Mouse (Mus musculus) heart, embryonic 15.5 days (tissue): ENCODE measurements at regions not wholly inside any gene's neighbourhood (a gene's known extent, or its start where the extent isn't known, plus 50 kb on each side); places are given as distances from the start of the nearest gene placed in this dataset.

Experiments
- ATAC-seq: fragments of 200-750 bp; cut with Nextera tagmentation; replicated peaks from 2 replicates; pipeline ENCODE4 v1.8.0; 2017; ENCODE audit warnings: low read depth, moderate TSS enrichment; ENCODE audit not compliant: insufficient number of reproducible peaks, insufficient read depth, low FRiP score
- H3K27ac ChIP-seq: fragments of 300-500 bp; sonication (generic); 2 replicates; pipeline ENCODE4 v1.5.1; 2015; ENCODE audit warnings: mild to moderate bottlenecking, inconsistent platforms
- H3K27me3 ChIP-seq: fragments of 300-500 bp; sonication (generic); 2 replicates; pipeline ENCODE4 v1.6.1; 2015; ENCODE audit warnings: inconsistent platforms
- H3K36me3 ChIP-seq: fragments of 300-500 bp; sonication (generic); 2 replicates; pipeline ENCODE4 v1.6.1; 2015; ENCODE audit warnings: mild to moderate bottlenecking, inconsistent platforms
- H3K4me1 ChIP-seq: fragments of 300-500 bp; sonication (generic); replicated peaks from 2 replicates; pipeline ENCODE4 v1.6.1; 2015; ENCODE audit warnings: inconsistent platforms
- H3K4me2 ChIP-seq: fragments of 300-500 bp; sonication (generic); 2 replicates; pipeline ENCODE4 v1.6.1; 2015; ENCODE audit warnings: inconsistent platforms, mild to moderate bottlenecking, moderate library complexity
- H3K4me3 ChIP-seq: fragments of 300-500 bp; sonication (generic); 2 replicates; pipeline ENCODE4 v1.5.1; 2015; ENCODE audit warnings: mild to moderate bottlenecking, inconsistent platforms
- H3K9ac ChIP-seq: fragments of 300-500 bp; sonication (generic); 2 replicates; pipeline ENCODE4 v1.6.1; 2015; ENCODE audit warnings: mild to moderate bottlenecking, inconsistent platforms
- H3K9me3 ChIP-seq: fragments of 300-500 bp; sonication (generic); replicated peaks from 2 replicates; pipeline ENCODE4 v1.6.1; 2016; ENCODE audit warnings: inconsistent platforms
- WGBS: fragments of 180-500 bp; shearing (Covaris S2); methylation state at CpG from one replicate; pipeline ENCODE4 v1.1.7; 2015; ENCODE audit warnings: mixed read lengths; 5-methylcytosine and 5-hydroxymethylcytosine counted together

DNA sequence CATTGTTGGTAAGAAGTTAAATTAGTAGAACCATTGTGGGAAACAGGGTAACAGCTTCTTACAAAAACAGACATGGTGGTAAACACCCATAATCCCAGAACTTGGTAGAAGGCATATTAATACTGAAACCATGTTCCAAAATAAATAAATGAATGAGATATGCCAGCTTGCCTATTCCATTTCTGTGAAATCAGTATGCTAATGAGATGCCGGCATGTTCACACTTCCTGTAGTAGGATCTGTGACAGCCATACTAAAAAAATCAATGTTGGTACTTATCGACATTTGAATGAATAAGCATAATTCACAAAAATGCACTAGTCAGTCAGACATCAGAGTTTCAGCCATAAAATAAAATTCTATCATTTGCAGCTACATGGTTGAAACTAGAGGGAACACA is 559.7 kb upstream of the Atp2b1 start:
- Histone ChIP-seq H3K27me3 (no peaks in the 10 kb centered on the region), H3K4me1 (no peaks in the 10 kb centered on the region), H3K27ac (no peak overlapping the region), H3K9ac (no peak overlapping the region), H3K4me2 (no peak overlapping the region), H3K36me3 (no peaks in the 10 kb centered on the region), H3K4me3 (no peak overlapping the region), H3K9me3 (no peaks in the 10 kb centered on the region)
- ATAC-seq, result no peak
- 86% methylated on average over 2 of the region's 2 CpGs for WGBS

GRCm38 (mm10) chr10:98364604-98365003 is 549.6 kb upstream of the Atp2b1 start:
- no peak overlapping the region for H3K9ac ChIP-seq
- WGBS, result 54% methylated on average over 2 of the region's 2 CpGs
- H3K4me1 ChIP-seq, result no peaks in the 10 kb centered on the region
- H3K36me3 ChIP-seq, result no peaks in the 10 kb centered on the region
- H3K27ac ChIP-seq, result no peak overlapping the region
- H3K4me3 ChIP-seq, result no peak overlapping the region
- no peak for ATAC-seq
- no peaks in the 10 kb centered on the region for H3K9me3 ChIP-seq
- H3K27me3 ChIP-seq, result no peaks in the 10 kb centered on the region
- no peak overlapping the region for H3K4me2 ChIP-seq

- Histone ChIP-seq H3K9ac (no peak overlapping the region), H3K36me3 (no peaks in the 10 kb centered on the region), H3K27ac (no peak overlapping the region), H3K4me3 (no peak overlapping the region), H3K9me3 (no peaks in the 10 kb centered on the region), H3K27me3 (no peaks in the 10 kb centered on the region), H3K4me1 (peaks cover 3% of the 10 kb centered on the region; the same call in 1 of the 2 replicates), H3K4me2 (no peak overlapping the region)
- WGBS, result 58% methylated on average over 4 of the region's 4 CpGs
- ATAC-seq, result no peak
These were observed 541.6 kb upstream of the Atp2b1 start for GRCm38 (mm10) chr10:98372561-98372960.

GRCm38 (mm10) chr10:98373314-98373713 is 540.9 kb upstream of the Atp2b1 start:
- Histone ChIP-seq H3K4me3 (no peak overlapping the region), H3K36me3 (no peaks in the 10 kb centered on the region), H3K9ac (no peak overlapping the region), H3K9me3 (no peaks in the 10 kb centered on the region), H3K4me1 (peaks cover 3% of the 10 kb centered on the region; the same call in 1 of the 2 replicates), H3K4me2 (no peak overlapping the region), H3K27me3 (no peaks in the 10 kb centered on the region), H3K27ac (no peak overlapping the region)
- ATAC-seq, result no peak
- WGBS, result 87% methylated on average over 3 of the region's 3 CpGs

GRCm38 (mm10) chr10:98374684-98375083 is 539.5 kb upstream of the Atp2b1 start:
- no peak overlapping the region for H3K4me3 ChIP-seq
- no peak overlapping the region for H3K4me2 ChIP-seq
- no peak overlapping the region for H3K27ac ChIP-seq
- H3K36me3 ChIP-seq, result no peaks in the 10 kb centered on the region
- no peak for ATAC-seq
- no peaks in the 10 kb centered on the region for H3K9me3 ChIP-seq
- H3K27me3 ChIP-seq, result no peaks in the 10 kb centered on the region
- no peak overlapping the region for H3K9ac ChIP-seq
- H3K4me1 ChIP-seq, result peaks cover 3% of the 10 kb centered on the region; the same call in 1 of the 2 replicates

DNA sequence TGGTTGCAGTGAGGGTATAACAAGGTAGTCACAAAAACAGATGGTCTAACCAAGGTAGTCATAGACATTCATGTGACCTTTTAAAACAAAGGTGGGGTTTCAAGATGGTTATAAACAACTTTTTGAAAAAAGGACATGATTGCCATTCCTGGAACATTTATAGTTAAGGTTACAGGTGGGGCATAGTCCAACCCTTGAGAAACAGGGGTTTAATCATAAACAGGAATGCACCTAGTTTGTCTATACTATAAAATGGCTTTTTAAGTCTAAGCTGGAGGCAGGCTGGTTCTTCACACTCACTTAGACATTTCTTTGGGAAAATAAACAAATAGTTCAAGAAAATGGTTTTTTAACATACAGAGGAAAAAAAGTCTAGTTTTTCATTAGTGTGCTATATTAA is 525.7 kb upstream of the Atp2b1 start:
- H3K27ac ChIP-seq, result no peak overlapping the region
- no peak for ATAC-seq
- no peak overlapping the region for H3K4me3 ChIP-seq
- no peaks in the 10 kb centered on the region for H3K36me3 ChIP-seq
- H3K4me2 ChIP-seq, result no peak overlapping the region
- H3K9ac ChIP-seq, result no peak overlapping the region
- no peaks in the 10 kb centered on the region for H3K9me3 ChIP-seq
- no peaks in the 10 kb centered on the region for H3K4me1 ChIP-seq
- H3K27me3 ChIP-seq, result no peaks in the 10 kb centered on the region

GRCm38 (mm10) chr10:98399864-98400263 is 514.3 kb upstream of the Atp2b1 start:
- Histone ChIP-seq H3K27me3 (no peaks in the 10 kb centered on the region), H3K36me3 (no peaks in the 10 kb centered on the region), H3K4me3 (no peak overlapping the region), H3K27ac (no peak overlapping the region), H3K4me1 (no peaks in the 10 kb centered on the region), H3K4me2 (no peak overlapping the region), H3K9ac (no peak overlapping the region), H3K9me3 (no peaks in the 10 kb centered on the region)
- ATAC-seq, result no peak
- 56% methylated on average over 1 of the region's 1 CpGs for WGBS

GRCm38 (mm10) chr10:98417807-98418743 is 496.1 kb upstream of the Atp2b1 start:
- Histone ChIP-seq H3K27me3 (no peaks in the 10 kb centered on the region), H3K36me3 (no peaks in the 10 kb centered on the region), H3K9me3 (no peaks in the 10 kb centered on the region), H3K4me3 (no peak overlapping the region), H3K4me1 (no peaks in the 10 kb centered on the region), H3K27ac (no peak overlapping the region), H3K9ac (no peak overlapping the region), H3K4me2 (no peak overlapping the region)
- ATAC-seq, result no peak
- WGBS, result 58% methylated on average over 16 of the region's 17 CpGs

- 86% methylated on average over 1 of the region's 1 CpGs for WGBS
- ATAC-seq, result no peak
- H3K9ac ChIP-seq, result no peak overlapping the region
These were observed 489.8 kb upstream of the Atp2b1 start for GRCm38 (mm10) chr10:98424450-98424849.

GRCm38 (mm10) chr10:98434974-98435373 is 479.2 kb upstream of the Atp2b1 start:
- Histone ChIP-seq H3K4me3 (no peak overlapping the region), H3K27me3 (no peaks in the 10 kb centered on the region), H3K4me2 (no peak overlapping the region), H3K9me3 (no peaks in the 10 kb centered on the region), H3K9ac (no peak overlapping the region), H3K27ac (no peak overlapping the region), H3K4me1 (no peaks in the 10 kb centered on the region), H3K36me3 (no peaks in the 10 kb centered on the region)
- 92% methylated on average over 3 of the region's 3 CpGs for WGBS
- no peak for ATAC-seq

More at GRCm38 (mm10) chr10:98424450-98424849, 489.8 kb upstream of the Atp2b1 start:
- Histone ChIP-seq H3K36me3 (no peaks in the 10 kb centered on the region), H3K27ac (no peak overlapping the region), H3K4me1 (no peaks in the 10 kb centered on the region), H3K9me3 (no peaks in the 10 kb centered on the region), H3K4me3 (no peak overlapping the region), H3K27me3 (no peaks in the 10 kb centered on the region), H3K4me2 (no peak overlapping the region)

GRCm38 (mm10) chr10:98461538-98461937 is 452.7 kb upstream of the Atp2b1 start:
- Histone ChIP-seq H3K4me1 (no peaks in the 10 kb centered on the region), H3K9ac (no peak overlapping the region), H3K4me3 (no peak overlapping the region), H3K9me3 (no peaks in the 10 kb centered on the region), H3K36me3 (no peaks in the 10 kb centered on the region), H3K27me3 (no peaks in the 10 kb centered on the region), H3K27ac (no peak overlapping the region), H3K4me2 (no peak overlapping the region)
- WGBS, result 85% methylated on average over 2 of the region's 2 CpGs
- ATAC-seq, result no peak

DNA sequence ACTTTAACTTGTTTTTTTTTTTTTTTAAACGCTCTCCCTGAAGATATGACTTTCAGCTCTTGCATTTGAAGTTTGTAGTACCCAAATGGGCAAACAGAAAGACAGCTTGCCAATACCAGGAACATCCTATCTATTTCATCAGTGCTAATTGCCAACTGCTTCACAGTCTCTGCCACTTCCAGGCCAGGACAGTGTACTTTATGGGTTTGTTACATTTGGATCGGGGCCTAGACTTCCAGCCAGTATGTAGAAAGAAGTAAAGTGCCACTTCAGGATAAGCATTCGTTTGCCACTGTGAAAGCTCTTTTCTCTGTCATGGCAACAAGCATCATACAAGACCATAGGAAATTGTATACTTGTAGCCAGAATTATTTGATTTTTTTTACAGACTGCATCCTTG is 439.6 kb upstream of the Atp2b1 start:
- ATAC-seq, result no peak
- Histone ChIP-seq H3K9ac (no peak overlapping the region), H3K27me3 (no peaks in the 10 kb centered on the region), H3K4me2 (no peak overlapping the region), H3K4me3 (no peak overlapping the region), H3K4me1 (no peaks in the 10 kb centered on the region), H3K9me3 (no peaks in the 10 kb centered on the region), H3K27ac (no peak overlapping the region), H3K36me3 (no peaks in the 10 kb centered on the region)
- WGBS, result 57% methylated on average over 3 of the region's 3 CpGs
